Mouse (Mus musculus) ES-Bruce4 (cell line): Measurements from ENCODE around the gene Ssbp2. TPM values are rescaled to one million over a fixed set of nuclear protein-coding genes. Genes with fewer than 3 reads are reported as not detected.

Source experiments
- H3K27ac ChIP-seq: 2 replicates; pipeline ENCODE4 v1.5.1; 2012; ENCODE audit warnings: low read length, inconsistent platforms; ENCODE audit not compliant: insufficient read depth
- H3K27me3 ChIP-seq: 2 replicates; pipeline ENCODE4 v1.6.1; 2012; ENCODE audit warnings: mild to moderate bottlenecking, low read length, inconsistent platforms; ENCODE audit not compliant: control insufficient read depth, poor library complexity, insufficient read depth, severe bottlenecking
- H3K36me3 ChIP-seq: 2 replicates; pipeline ENCODE4 v1.6.1; 2012; ENCODE audit warnings: inconsistent platforms, mild to moderate bottlenecking, low read length, moderate library complexity; ENCODE audit not compliant: control insufficient read depth, poor library complexity, insufficient read depth, severe bottlenecking
- H3K4me1 ChIP-seq: one replicate; pipeline ENCODE4 v1.8.1; 2011; ENCODE audit warnings: low read length; ENCODE audit not compliant: control insufficient read depth, insufficient read depth
- H3K4me3 ChIP-seq: 2 replicates; pipeline ENCODE4 v1.5.1; 2011; ENCODE audit warnings: low read depth, mild to moderate bottlenecking, low read length
- H3K9ac ChIP-seq: 2 replicates; pipeline ENCODE4 v1.6.1; 2012; ENCODE audit warnings: low read depth, mild to moderate bottlenecking, inconsistent platforms; ENCODE audit not compliant: poor library complexity, severe bottlenecking
- H3K9me3 ChIP-seq: replicated peaks from 2 replicates; pipeline ENCODE4 v1.6.1; 2012; ENCODE audit warnings: mild to moderate bottlenecking, low read length, inconsistent platforms; ENCODE audit not compliant: control insufficient read depth, poor library complexity, insufficient read depth, severe bottlenecking
- CTCF ChIP-seq: IDR thresholded peaks from one replicate; pipeline ENCODE4 v1.8.1; 2011; ENCODE audit warnings: low read depth, low read length
- EP300 ChIP-seq: IDR thresholded peaks from 2 replicates; pipeline ENCODE4 v1.6.1; 2011; ENCODE audit warnings: low read depth, low read length; ENCODE audit not compliant: insufficient read depth
- POLR2A ChIP-seq: IDR thresholded peaks from one replicate; pipeline ENCODE4 v1.8.1; 2011; ENCODE audit warnings: low read length; ENCODE audit not compliant: insufficient read depth
- polyA plus RNA-seq: library from polyadenylated mRNA; stranded (reverse); fragments of >200 nt; gene quantifications from 2 replicates; pipeline ENCODE4 v1.2.4, GENCODE M21; 2011; ENCODE audit warnings: low read depth; ENCODE audit not compliant: missing spikeins, insufficient read depth, insufficient read length

The Ssbp2 gene
- polyA plus RNA-seq, 1 experiment = 5.5 TPM

GRCm38 (mm10) chr13:91648240-91648639 is 188.2 kb downstream of the Ssbp2 start:
- Histone ChIP-seq H3K4me3 (no peak overlapping the region), H3K9me3 (no peaks in the 10 kb centered on the region), H3K9ac (no peak overlapping the region), H3K27ac (no peak overlapping the region), H3K27me3 (no peaks in the 10 kb centered on the region), H3K36me3 (no peaks in the 10 kb centered on the region), H3K4me1 (no peaks in the 10 kb centered on the region)
- TF ChIP-seq POLR2A (no peak), EP300 (no peak), CTCF (peak; percentile 42)

- no peaks in the 10 kb centered on the region for H3K4me1 ChIP-seq
- H3K9ac ChIP-seq = no peak overlapping the region
- H3K27ac ChIP-seq = no peak overlapping the region
- H3K36me3 ChIP-seq = no peaks in the 10 kb centered on the region
- no peaks in the 10 kb centered on the region for H3K27me3 ChIP-seq
- no peak overlapping the region for H3K4me3 ChIP-seq
- TF ChIP-seq CTCF (no peak), POLR2A (no peak), EP300 (no peak)
- H3K9me3 ChIP-seq = no peaks in the 10 kb centered on the region
These were observed 189.8 kb downstream of the Ssbp2 start for GRCm38 (mm10) chr13:91649926-91650325.

GRCm38 (mm10) chr13:91661068-91661795 is 201.1 kb downstream of the Ssbp2 start:
- H3K27me3 ChIP-seq = no peaks in the 10 kb centered on the region
- no peaks in the 10 kb centered on the region for H3K9me3 ChIP-seq
- no peaks in the 10 kb centered on the region for H3K36me3 ChIP-seq
- TF ChIP-seq CTCF (no peak), EP300 (no peak), POLR2A (no peak)
- no peak overlapping the region for H3K9ac ChIP-seq
- H3K4me1 ChIP-seq = no peaks in the 10 kb centered on the region
- no peak overlapping the region for H3K27ac ChIP-seq
- H3K4me3 ChIP-seq = no peak overlapping the region

- TF ChIP-seq POLR2A (no peak), EP300 (no peak), CTCF (no peak)
- no peak overlapping the region for H3K9ac ChIP-seq
- no peak overlapping the region for H3K4me3 ChIP-seq
- H3K27ac ChIP-seq = no peak overlapping the region
- no peaks in the 10 kb centered on the region for H3K36me3 ChIP-seq
- no peaks in the 10 kb centered on the region for H3K27me3 ChIP-seq
- H3K9me3 ChIP-seq = no peaks in the 10 kb centered on the region
- H3K4me1 ChIP-seq = no peaks in the 10 kb centered on the region
These were observed 202.7 kb downstream of the Ssbp2 start for GRCm38 (mm10) chr13:91662751-91663150.

- TF ChIP-seq POLR2A (no peak), CTCF (no peak), EP300 (no peak)
- Histone ChIP-seq H3K9me3 (no peaks in the 10 kb centered on the region), H3K36me3 (no peaks in the 10 kb centered on the region), H3K27ac (no peak overlapping the region), H3K4me3 (no peak overlapping the region), H3K9ac (no peak overlapping the region), H3K4me1 (no peaks in the 10 kb centered on the region), H3K27me3 (no peaks in the 10 kb centered on the region)
These were observed 213.2 kb downstream of the Ssbp2 start for GRCm38 (mm10) chr13:91673241-91673640.

GRCm38 (mm10) chr13:91680764-91681437 is 220.8 kb downstream of the Ssbp2 start:
- H3K9ac ChIP-seq = no peak overlapping the region
- H3K4me3 ChIP-seq = no peak overlapping the region
- no peaks in the 10 kb centered on the region for H3K27me3 ChIP-seq
- TF ChIP-seq EP300 = no peak
- TF ChIP-seq CTCF = no peak
- TF ChIP-seq POLR2A = no peak
- H3K4me1 ChIP-seq = no peaks in the 10 kb centered on the region
- H3K9me3 ChIP-seq = no peaks in the 10 kb centered on the region
- H3K36me3 ChIP-seq = no peaks in the 10 kb centered on the region
- H3K27ac ChIP-seq = no peak overlapping the region
